Mouse (Mus musculus): ENCODE measurements around the gene Rab7. TPM values are rescaled to one million over a fixed set of nuclear protein-coding genes. Genes with fewer than 3 reads are reported as not detected.
A peak's percentile ranks its signal among the peaks of the same experiment; 100 is the strongest.

The Rab7 gene
- polyA plus RNA-seq, 1 experiment, result 72.1 TPM

GRCm38 (mm10) chr6:88060602-88061001, 15.5 kb upstream of the Rab7 start:
- Histone ChIP-seq H3K27ac (ENCODE audit: control insufficient read depth, insufficient read depth, low read depth, low read length, poor library complexity) (peak overlapping the region; percentile 75; the same call in 1 of the 2 replicates), H3K4me1 (ENCODE audit: control insufficient read depth, insufficient read depth, low read length) (peaks cover 3% of the 10 kb centered on the region), H3K4me3 (replicated peaks; ENCODE audit: control insufficient read depth, low read depth, low read length) (no peak overlapping the region)
- no peak for TF ChIP-seq POLR2A (IDR thresholded peaks at IDR 0.05; ENCODE audit: borderline replicate concordance, control insufficient read depth, low read depth, low read length)
- 21% methylated on average over 4 of the region's 4 CpGs for WGBS

GRCm38 (mm10) chr6:88059903-88060302, 14.8 kb upstream of the Rab7 start:
- no peak overlapping the region; the same call in 1 of the 2 replicates for H3K27ac ChIP-seq (ENCODE audit: control insufficient read depth, insufficient read depth, low read depth, low read length, poor library complexity)
- H3K4me3 ChIP-seq (replicated peaks; ENCODE audit: control insufficient read depth, low read depth, low read length), result no peak overlapping the region
- peaks cover 1% of the 10 kb centered on the region for H3K4me1 ChIP-seq (ENCODE audit: control insufficient read depth, insufficient read depth, low read length)
- 83% methylated on average over 5 of the region's 5 CpGs for WGBS
- TF ChIP-seq CTCF (IDR thresholded peaks at IDR 0.05; ENCODE audit: control insufficient read depth, insufficient read depth, low read length) (no peak), POLR2A (IDR thresholded peaks at IDR 0.05; ENCODE audit: borderline replicate concordance, control insufficient read depth, low read depth, low read length) (no peak)

- TF ChIP-seq POLR2A (IDR thresholded peaks at IDR 0.05; ENCODE audit: borderline replicate concordance, control insufficient read depth, low read depth, low read length) (no peak), CTCF (IDR thresholded peaks at IDR 0.05; ENCODE audit: control insufficient read depth, insufficient read depth, low read length) (no peak)
- WGBS, result 75% methylated on average over 5 of the region's 5 CpGs
- Histone ChIP-seq H3K27ac (ENCODE audit: control insufficient read depth, insufficient read depth, low read depth, low read length, poor library complexity) (no peak overlapping the region), H3K4me3 (replicated peaks; ENCODE audit: control insufficient read depth, low read depth, low read length) (no peak overlapping the region), H3K4me1 (ENCODE audit: control insufficient read depth, insufficient read depth, low read length) (peaks cover 2% of the 10 kb centered on the region)
These were observed 11.8 kb upstream of the Rab7 start for GRCm38 (mm10) chr6:88056866-88057265.

GRCm38 (mm10) chr6:88055663-88056062, 10.6 kb upstream of the Rab7 start:
- H3K27ac ChIP-seq (ENCODE audit: control insufficient read depth, insufficient read depth, low read depth, low read length, poor library complexity), result no peak overlapping the region
- 81% methylated on average over 5 of the region's 5 CpGs for WGBS
- H3K4me3 ChIP-seq (replicated peaks; ENCODE audit: control insufficient read depth, low read depth, low read length), result no peak overlapping the region
- TF ChIP-seq CTCF (IDR thresholded peaks at IDR 0.05; ENCODE audit: control insufficient read depth, insufficient read depth, low read length), result no peak
- TF ChIP-seq POLR2A (IDR thresholded peaks at IDR 0.05; ENCODE audit: borderline replicate concordance, control insufficient read depth, low read depth, low read length), result no peak
- peaks cover 2% of the 10 kb centered on the region for H3K4me1 ChIP-seq (ENCODE audit: control insufficient read depth, insufficient read depth, low read length)

- no peak overlapping the region for H3K4me3 ChIP-seq (replicated peaks; ENCODE audit: control insufficient read depth, low read depth, low read length)
- 55% methylated on average over 9 of the region's 9 CpGs for WGBS
- peak overlapping the region; percentile 72 for H3K27ac ChIP-seq (ENCODE audit: control insufficient read depth, insufficient read depth, low read depth, low read length, poor library complexity)
- H3K4me1 ChIP-seq (ENCODE audit: control insufficient read depth, insufficient read depth, low read length), result peaks cover 2% of the 10 kb centered on the region
- no peak for TF ChIP-seq CTCF (IDR thresholded peaks at IDR 0.05; ENCODE audit: control insufficient read depth, insufficient read depth, low read length)
- TF ChIP-seq POLR2A (IDR thresholded peaks at IDR 0.05; ENCODE audit: borderline replicate concordance, control insufficient read depth, low read depth, low read length), result no peak
These were observed 9.2 kb upstream of the Rab7 start for GRCm38 (mm10) chr6:88054081-88054835.

- WGBS, result 44% methylated on average over 11 of the region's 11 CpGs
- peaks cover 2% of the 10 kb centered on the region for H3K4me1 ChIP-seq (ENCODE audit: control insufficient read depth, insufficient read depth, low read length)
- H3K4me3 ChIP-seq (replicated peaks; ENCODE audit: control insufficient read depth, low read depth, low read length), result no peak overlapping the region
- peak overlapping the region; percentile 72; the same call in 1 of the 2 replicates for H3K27ac ChIP-seq (ENCODE audit: control insufficient read depth, insufficient read depth, low read depth, low read length, poor library complexity)
- no peak for TF ChIP-seq POLR2A (IDR thresholded peaks at IDR 0.05; ENCODE audit: borderline replicate concordance, control insufficient read depth, low read depth, low read length)
- TF ChIP-seq CTCF (IDR thresholded peaks at IDR 0.05; ENCODE audit: control insufficient read depth, insufficient read depth, low read length), result no peak
These were observed 8.4 kb upstream of the Rab7 start for GRCm38 (mm10) chr6:88053228-88054080.

GRCm38 (mm10) chr6:88051206-88051605, 6.1 kb upstream of the Rab7 start:
- WGBS, result 92% methylated on average over 5 of the region's 5 CpGs
- Histone ChIP-seq H3K4me3 (replicated peaks; ENCODE audit: control insufficient read depth, low read depth, low read length) (no peak overlapping the region), H3K4me1 (ENCODE audit: control insufficient read depth, insufficient read depth, low read length) (peaks cover 3% of the 10 kb centered on the region), H3K27ac (ENCODE audit: control insufficient read depth, insufficient read depth, low read depth, low read length, poor library complexity) (no peak overlapping the region)
- TF ChIP-seq CTCF (IDR thresholded peaks at IDR 0.05; ENCODE audit: control insufficient read depth, insufficient read depth, low read length) (no peak), POLR2A (IDR thresholded peaks at IDR 0.05; ENCODE audit: borderline replicate concordance, control insufficient read depth, low read depth, low read length) (no peak)

- Histone ChIP-seq H3K27ac (ENCODE audit: control insufficient read depth, insufficient read depth, low read depth, low read length, poor library complexity) (no peak overlapping the region), H3K4me1 (ENCODE audit: control insufficient read depth, insufficient read depth, low read length) (peaks cover 3% of the 10 kb centered on the region), H3K4me3 (replicated peaks; ENCODE audit: control insufficient read depth, low read depth, low read length) (no peak overlapping the region)
- 80% methylated on average over 6 of the region's 6 CpGs for WGBS
- TF ChIP-seq POLR2A (IDR thresholded peaks at IDR 0.05; ENCODE audit: borderline replicate concordance, control insufficient read depth, low read depth, low read length) (no peak), CTCF (IDR thresholded peaks at IDR 0.05; ENCODE audit: control insufficient read depth, insufficient read depth, low read length) (no peak)
These were observed 3.9 kb upstream of the Rab7 start for GRCm38 (mm10) chr6:88049008-88049407.

Data from bone marrow, adult 2 months (tissue).